Mouse (Mus musculus) midbrain, embryonic 16.5 days (tissue): Measurements from ENCODE around the gene Slc25a12. TPM values are rescaled to one million over a fixed set of nuclear protein-coding genes. Genes with fewer than 3 reads are reported as not detected.

ENCODE experiments used
- ATAC-seq: fragments of 200-750 bp; cut with Nextera tagmentation; 2 replicates; pipeline ENCODE4 v1.8.0; 2017; ENCODE audit warnings: moderate TSS enrichment
- H3K27ac ChIP-seq: fragments of 300-500 bp; sonication (generic); 2 replicates; pipeline ENCODE4 v1.5.1; 2014; ENCODE audit warnings: mild to moderate bottlenecking, low read length, mixed read lengths
- H3K27me3 ChIP-seq: fragments of 300-500 bp; sonication (generic); 2 replicates; pipeline ENCODE4 v1.6.1; 2014; ENCODE audit warnings: low read depth, low read length, mixed read lengths; ENCODE audit not compliant: control insufficient read depth, insufficient read depth
- H3K36me3 ChIP-seq: fragments of 300-500 bp; sonication (generic); 2 replicates; pipeline ENCODE4 v1.6.1; 2014; ENCODE audit warnings: mild to moderate bottlenecking, low read length, moderate library complexity, mixed read lengths; ENCODE audit not compliant: control insufficient read depth, insufficient read depth
- H3K4me1 ChIP-seq: fragments of 300-500 bp; sonication (generic); 2 replicates; pipeline ENCODE4 v1.6.1; 2014; ENCODE audit warnings: mild to moderate bottlenecking, low read length, mixed read lengths; ENCODE audit not compliant: control insufficient read depth, insufficient read depth
- H3K4me2 ChIP-seq: fragments of 300-500 bp; sonication (generic); 2 replicates; pipeline ENCODE4 v1.6.1; 2014; ENCODE audit warnings: mild to moderate bottlenecking, low read length, mixed read lengths
- H3K4me3 ChIP-seq: fragments of 300-500 bp; sonication (generic); 2 replicates; pipeline ENCODE4 v1.5.1; 2014; ENCODE audit warnings: low read depth, mild to moderate bottlenecking, low read length, moderate library complexity, mixed read lengths
- H3K9ac ChIP-seq: fragments of 300-500 bp; sonication (generic); 2 replicates; pipeline ENCODE4 v1.6.1; 2014; ENCODE audit warnings: low read depth, low read length, mixed read lengths
- H3K9me3 ChIP-seq: fragments of 300-500 bp; sonication (generic); replicated peaks from 2 replicates; pipeline ENCODE4 v1.6.1; 2014; ENCODE audit warnings: mild to moderate bottlenecking, low read length, mixed read lengths; ENCODE audit not compliant: control insufficient read depth, poor library complexity, severe bottlenecking
- WGBS: fragments of 180-500 bp; shearing (Covaris S2); extraction: QIAGEN DNeasy Blood & Tissue Kit; methylation state at CpG from one replicate; pipeline ENCODE4 v1.1.7; 2014; 5-methylcytosine and 5-hydroxymethylcytosine counted together
- polyA plus RNA-seq: library from polyadenylated mRNA; unstranded; fragments of >200 nt; fragmentation: Nextera tagmentation; extraction: Ambion mirVana; gene quantifications from 2 replicates; pipeline ENCODE4 v1.2.1, GENCODE M21; 2015

The Slc25a12 gene
- polyA plus RNA-seq, 1 experiment from 2014 or later: 114 TPM

DNA sequence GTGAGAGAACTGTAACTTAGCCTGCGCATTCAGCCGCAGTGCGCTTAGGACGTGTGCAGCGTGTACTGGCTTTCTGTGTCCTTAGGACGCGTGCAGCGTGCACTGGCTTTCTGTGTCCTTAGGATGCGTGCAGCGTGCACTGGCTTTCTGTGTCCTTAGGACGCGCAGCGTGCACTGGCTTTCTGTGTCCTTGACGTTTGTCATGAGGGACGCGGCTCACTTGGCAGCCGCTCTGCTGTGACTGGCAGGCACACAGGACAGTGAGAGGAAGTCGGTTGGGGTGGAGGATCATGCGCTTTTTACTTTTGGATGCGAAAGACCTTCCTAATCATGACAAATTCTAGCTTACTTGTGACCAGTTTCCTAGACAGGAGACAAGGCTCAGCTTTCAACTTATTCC is 103.0 kb downstream of the Slc25a12 start:
- peaks cover 30% of the 10 kb centered on the region for H3K36me3 ChIP-seq

GRCm38 (mm10) chr2:71256581-71256980 is 111.0 kb downstream of the Slc25a12 start:
- ATAC-seq: no peak
- WGBS: 94% methylated on average over 7 of the region's 7 CpGs

More for the DNA sequence above, 103.0 kb downstream of the Slc25a12 start:
- Histone ChIP-seq H3K27me3 (no peaks in the 10 kb centered on the region), H3K9me3 (no peaks in the 10 kb centered on the region), H3K4me2 (no peak overlapping the region), H3K4me3 (no peak overlapping the region), H3K9ac (no peak overlapping the region), H3K4me1 (no peaks in the 10 kb centered on the region), H3K27ac (no peak overlapping the region)
- ATAC-seq: no peak
- WGBS: 93% methylated on average over 20 of the region's 20 CpGs

GRCm38 (mm10) chr2:71254836-71255235 is 112.7 kb downstream of the Slc25a12 start:
- no peak overlapping the region for H3K27ac ChIP-seq
- H3K9me3 ChIP-seq: no peaks in the 10 kb centered on the region
- no peak for ATAC-seq
- WGBS: 86% methylated on average over 4 of the region's 4 CpGs
- H3K27me3 ChIP-seq: no peaks in the 10 kb centered on the region
- H3K9ac ChIP-seq: no peak overlapping the region
- peaks cover 22% of the 10 kb centered on the region for H3K36me3 ChIP-seq
- no peak overlapping the region for H3K4me3 ChIP-seq
- no peaks in the 10 kb centered on the region for H3K4me1 ChIP-seq
- H3K4me2 ChIP-seq: no peak overlapping the region

More at GRCm38 (mm10) chr2:71256581-71256980, 111.0 kb downstream of the Slc25a12 start:
- Histone ChIP-seq H3K36me3 (peaks cover 25% of the 10 kb centered on the region), H3K9me3 (no peaks in the 10 kb centered on the region), H3K27ac (no peak overlapping the region), H3K4me1 (no peaks in the 10 kb centered on the region), H3K27me3 (no peaks in the 10 kb centered on the region), H3K4me3 (no peak overlapping the region), H3K4me2 (no peak overlapping the region), H3K9ac (no peak overlapping the region)

- H3K36me3 ChIP-seq: peaks cover 18% of the 10 kb centered on the region
- H3K9me3 ChIP-seq: no peaks in the 10 kb centered on the region
- no peak overlapping the region for H3K27ac ChIP-seq
- no peak overlapping the region for H3K4me2 ChIP-seq
- WGBS: 80% methylated on average over 5 of the region's 5 CpGs
- no peak overlapping the region for H3K4me3 ChIP-seq
- no peak overlapping the region for H3K9ac ChIP-seq
- ATAC-seq: no peak
- no peaks in the 10 kb centered on the region for H3K4me1 ChIP-seq
- H3K27me3 ChIP-seq: no peaks in the 10 kb centered on the region
Measured at GRCm38 (mm10) chr2:71250841-71251240, 116.7 kb downstream of the Slc25a12 start.

- peaks cover 8% of the 10 kb centered on the region for H3K4me1 ChIP-seq
- H3K9ac ChIP-seq: no peak overlapping the region
- H3K27ac ChIP-seq: no peak overlapping the region
- no peaks in the 10 kb centered on the region for H3K9me3 ChIP-seq
- no peak for ATAC-seq
- no peak overlapping the region for H3K4me3 ChIP-seq
- peaks cover 18% of the 10 kb centered on the region for H3K36me3 ChIP-seq
- 76% methylated on average over 3 of the region's 3 CpGs for WGBS
- H3K27me3 ChIP-seq: no peaks in the 10 kb centered on the region
- H3K4me2 ChIP-seq: no peak overlapping the region
Measured at GRCm38 (mm10) chr2:71248071-71248470, 119.5 kb downstream of the Slc25a12 start.

DNA sequence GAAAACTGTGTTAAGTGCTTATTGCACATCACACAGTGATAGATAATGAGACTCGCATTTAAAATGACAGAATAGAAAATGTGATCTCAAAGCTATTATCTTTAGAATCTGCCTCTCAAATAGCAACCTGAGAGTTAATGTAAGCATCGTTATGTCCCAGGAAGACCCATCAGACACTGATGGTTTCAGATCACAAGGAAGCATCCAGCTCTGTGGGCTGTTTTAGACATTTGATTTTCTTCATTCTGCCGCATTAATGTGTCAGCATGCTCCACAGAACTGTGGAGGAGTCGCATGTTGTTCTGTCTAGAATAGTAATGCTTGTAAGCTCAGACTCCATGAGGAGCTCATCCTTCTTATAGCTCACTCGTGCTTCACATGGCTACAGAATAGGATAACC is 121.5 kb downstream of the Slc25a12 start:
- H3K4me2 ChIP-seq: no peak overlapping the region
- H3K4me3 ChIP-seq: no peak overlapping the region
- H3K9ac ChIP-seq: no peak overlapping the region
- 68% methylated on average over 5 of the region's 5 CpGs for WGBS
- no peaks in the 10 kb centered on the region for H3K27me3 ChIP-seq
- ATAC-seq: no peak
- peaks cover 10% of the 10 kb centered on the region for H3K4me1 ChIP-seq
- H3K36me3 ChIP-seq: peaks cover 11% of the 10 kb centered on the region
- no peak overlapping the region; the same call in 1 of the 2 replicates for H3K27ac ChIP-seq
- no peaks in the 10 kb centered on the region for H3K9me3 ChIP-seq

GRCm38 (mm10) chr2:71245416-71245815 is 122.1 kb downstream of the Slc25a12 start:
- no peak overlapping the region for H3K4me2 ChIP-seq
- ATAC-seq: peak; percentile 60; the same call in 1 of the 2 replicates

GRCm38 (mm10) chr2:71244807-71245206 is 122.7 kb downstream of the Slc25a12 start:
- Histone ChIP-seq H3K4me2 (no peak overlapping the region), H3K4me3 (no peak overlapping the region), H3K27me3 (no peaks in the 10 kb centered on the region), H3K36me3 (peaks cover 8% of the 10 kb centered on the region), H3K4me1 (peaks cover 10% of the 10 kb centered on the region), H3K27ac (peak overlapping the region; percentile 68), H3K9me3 (no peaks in the 10 kb centered on the region), H3K9ac (no peak overlapping the region)
- ATAC-seq: no peak
- WGBS: 54% methylated on average over 7 of the region's 7 CpGs

More at GRCm38 (mm10) chr2:71245416-71245815, 122.1 kb downstream of the Slc25a12 start:
- H3K4me1 ChIP-seq: peaks cover 10% of the 10 kb centered on the region
- H3K27ac ChIP-seq: peak overlapping the region; percentile 68
- no peak overlapping the region for H3K4me3 ChIP-seq
- 0 out of 2 replicates have a peak overlapping the region, but pooled peaks have one; percentile 34 for H3K9ac ChIP-seq
- 40% methylated on average over 3 of the region's 3 CpGs for WGBS
- H3K9me3 ChIP-seq: no peaks in the 10 kb centered on the region
- no peaks in the 10 kb centered on the region for H3K27me3 ChIP-seq
- H3K36me3 ChIP-seq: peaks cover 11% of the 10 kb centered on the region

DNA sequence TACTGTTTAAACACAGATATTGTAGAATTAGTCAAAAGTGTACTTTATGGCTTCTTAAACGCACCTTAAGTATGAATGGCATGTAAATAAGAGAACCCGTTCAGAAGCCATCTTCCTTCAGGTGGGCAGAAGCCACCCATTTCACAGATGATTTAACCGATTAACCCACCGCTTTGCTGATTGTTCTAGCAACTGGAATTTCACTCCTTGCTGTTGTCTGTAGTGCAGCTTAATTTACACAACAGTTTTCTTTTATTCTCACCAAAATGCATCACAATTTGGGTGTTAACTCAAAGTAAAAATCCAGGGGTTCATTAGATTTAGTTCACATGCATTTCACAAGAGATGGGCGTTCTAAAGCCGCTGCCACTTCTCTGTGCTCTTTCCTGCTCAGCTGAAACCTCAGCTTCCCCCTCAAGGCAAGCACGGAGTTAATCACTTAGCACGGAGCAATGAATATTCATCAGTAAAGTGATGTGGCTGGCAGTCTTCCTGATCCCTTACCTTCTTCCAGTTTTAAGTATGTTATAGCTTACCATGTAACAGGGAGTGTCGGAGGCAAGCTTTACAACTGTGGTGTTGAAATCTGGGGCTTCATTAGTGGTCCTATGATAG is 124.4 kb downstream of the Slc25a12 start:
- no peak overlapping the region for H3K4me3 ChIP-seq
- H3K9ac ChIP-seq: no peak overlapping the region
- no peaks in the 10 kb centered on the region for H3K9me3 ChIP-seq
- H3K27ac ChIP-seq: no peak overlapping the region
- peaks cover 10% of the 10 kb centered on the region for H3K4me1 ChIP-seq
- H3K4me2 ChIP-seq: no peak overlapping the region
- no peak for ATAC-seq
- no peaks in the 10 kb centered on the region for H3K27me3 ChIP-seq
- WGBS: 60% methylated on average over 9 of the region's 9 CpGs
- H3K36me3 ChIP-seq: peaks cover 2% of the 10 kb centered on the region; the same call in 1 of the 2 replicates
